Mouse (Mus musculus) gastrocnemius, adult 18-20 months (tissue): Measurements from ENCODE around the gene Adprhl2. TPM values are rescaled to one million over a fixed set of nuclear protein-coding genes. Genes with fewer than 3 reads are reported as not detected.
A peak's percentile ranks its signal among the peaks of the same experiment; 100 is the strongest.

Source experiments
- DNase-seq: peaks from one replicate; pipeline ENCODE4 v3.0.0; 2021; ENCODE audit warnings: low spot score
- total RNA-seq, 2 experiments: library from RNA; stranded (reverse); gene quantifications; 2 replicates each; pipeline ENCODE4 v1.2.3; 2021

The Adprhl2 gene
- total RNA-seq, 2 experiments from 2014 or later: 6.7 to 8.7 TPM

GRCm38 (mm10) chr4:126306827-126307226 is 14.7 kb downstream of the Adprhl2 start:
- DNase-seq: no peak

GRCm38 (mm10) chr4:126306058-126306457 is 15.4 kb downstream of the Adprhl2 start:
- no peak for DNase-seq

GRCm38 (mm10) chr4:126305428-126305827 is 16.1 kb downstream of the Adprhl2 start:
- no peak for DNase-seq

GRCm38 (mm10) chr4:126303877-126304276 is 17.6 kb downstream of the Adprhl2 start:
- no peak for DNase-seq

- no peak for DNase-seq
These were observed 19.8 kb downstream of the Adprhl2 start for GRCm38 (mm10) chr4:126301584-126302309.

GRCm38 (mm10) chr4:126300916-126301583 is 20.5 kb downstream of the Adprhl2 start:
- no peak for DNase-seq

GRCm38 (mm10) chr4:126296617-126297101 is 24.8 kb downstream of the Adprhl2 start:
- DNase-seq: peak; percentile 76

GRCm38 (mm10) chr4:126295937-126296336 is 25.6 kb downstream of the Adprhl2 start:
- no peak for DNase-seq

- no peak for DNase-seq
These were observed 26.4 kb downstream of the Adprhl2 start for GRCm38 (mm10) chr4:126295152-126295551.

GRCm38 (mm10) chr4:126291196-126291595 is 30.3 kb downstream of the Adprhl2 start:
- DNase-seq: no peak

- no peak for DNase-seq
These were observed 31.2 kb downstream of the Adprhl2 start for GRCm38 (mm10) chr4:126290314-126290713.

GRCm38 (mm10) chr4:126288085-126288666 is 33.3 kb downstream of the Adprhl2 start:
- no peak for DNase-seq

GRCm38 (mm10) chr4:126287302-126287995 is 34.1 kb downstream of the Adprhl2 start:
- DNase-seq: no peak

GRCm38 (mm10) chr4:126286492-126286891 is 35.0 kb downstream of the Adprhl2 start, which contains the start of gene Col8a2:
Gene Col8a2 (plus strand): TSS chr4:126286793.
- no peak for DNase-seq

- no peak for DNase-seq
These were observed 37.9 kb downstream of the Adprhl2 start for GRCm38 (mm10) chr4:126283582-126283981.

GRCm38 (mm10) chr4:126281706-126282105 is 39.8 kb downstream of the Adprhl2 start:
- no peak for DNase-seq

- DNase-seq: no peak
These were observed 42.5 kb downstream of the Adprhl2 start for GRCm38 (mm10) chr4:126278961-126279360.

- no peak for DNase-seq
These were observed 43.0 kb downstream of the Adprhl2 start for GRCm38 (mm10) chr4:126278565-126278915.

GRCm38 (mm10) chr4:126277906-126278564 is 43.5 kb downstream of the Adprhl2 start:
- DNase-seq: peak; percentile 56

- DNase-seq: no peak
These were observed 45.8 kb downstream of the Adprhl2 start for GRCm38 (mm10) chr4:126275681-126276131.

- no peak for DNase-seq
These were observed 46.4 kb downstream of the Adprhl2 start for GRCm38 (mm10) chr4:126275081-126275480.
